Mouse (Mus musculus) stomach, embryonic 16.5 days (tissue): ENCODE measurements around the gene Cd72. TPM values are rescaled to one million over a fixed set of nuclear protein-coding genes. Genes with fewer than 3 reads are reported as not detected.
A peak's percentile ranks its signal among the peaks of the same experiment; 100 is the strongest.

ENCODE experiments used
- ATAC-seq: fragments of 200-750 bp; cut with Nextera tagmentation; 2 replicates; pipeline ENCODE4 v1.8.0; 2017; ENCODE audit warnings: moderate number of reproducible peaks, moderate TSS enrichment; ENCODE audit not compliant: insufficient read depth, low FRiP score
- H3K27ac ChIP-seq: fragments of 300-500 bp; sonication (generic); 2 replicates; pipeline ENCODE4 v1.5.1; 2014; ENCODE audit warnings: low read length
- H3K27me3 ChIP-seq: fragments of 300-500 bp; sonication (generic); 2 replicates; pipeline ENCODE4 v1.6.1; 2014; ENCODE audit warnings: low read length, control low read depth, mixed read lengths; ENCODE audit not compliant: control insufficient read depth, insufficient read depth
- H3K36me3 ChIP-seq: fragments of 300-500 bp; sonication (generic); 2 replicates; pipeline ENCODE4 v1.6.1; 2014; ENCODE audit warnings: low read length; ENCODE audit not compliant: control insufficient read depth, insufficient read depth
- H3K4me1 ChIP-seq: fragments of 300-500 bp; sonication (generic); 2 replicates; pipeline ENCODE4 v1.6.1; 2014; ENCODE audit warnings: low read length, control low read depth, mixed read lengths; ENCODE audit not compliant: control insufficient read depth, insufficient read depth
- H3K4me2 ChIP-seq: fragments of 300-500 bp; sonication (generic); 2 replicates; pipeline ENCODE4 v1.6.1; 2014; ENCODE audit warnings: low read depth, low read length, mixed read lengths
- H3K4me3 ChIP-seq: fragments of 300-500 bp; sonication (generic); replicated peaks from 2 replicates; pipeline ENCODE4 v1.5.1; 2014; ENCODE audit warnings: mild to moderate bottlenecking, low read length
- H3K9ac ChIP-seq: fragments of 300-500 bp; sonication (generic); 2 replicates; pipeline ENCODE4 v1.6.1; 2014; ENCODE audit warnings: low read length
- H3K9me3 ChIP-seq: fragments of 300-500 bp; sonication (generic); replicated peaks from 2 replicates; pipeline ENCODE4 v1.6.1; 2016; ENCODE audit warnings: low read length, control low read depth; ENCODE audit not compliant: control insufficient read depth
- WGBS: fragments of 180-500 bp; shearing (Covaris S2); extraction: QIAGEN DNeasy Blood & Tissue Kit; methylation state at CpG from one replicate; pipeline ENCODE4 v1.1.7; 2014; 5-methylcytosine and 5-hydroxymethylcytosine counted together
- polyA plus RNA-seq: library from polyadenylated mRNA; unstranded; fragments of >200 nt; fragmentation: Nextera tagmentation; extraction: Ambion mirVana; gene quantifications from 2 replicates; pipeline ENCODE4 v1.2.1, GENCODE M21; 2015

The Cd72 gene
- polyA plus RNA-seq, result 2.6 and 3.5 TPM in 2 replicates

GRCm38 (mm10) chr4:43454041-43454836, at the start of gene Cd72:
Cd72 (minus strand) TSS chr4:43454628.
- 31% methylated on average over 20 of the region's 20 CpGs for WGBS
- peaks cover 15% of the 10 kb centered on the region for H3K4me1 ChIP-seq
- peaks cover 13% of the 10 kb centered on the region for H3K27me3 ChIP-seq
- peak within 1 kb of the TSS; percentile 22 for H3K4me3 ChIP-seq
- no peaks in the 10 kb centered on the region for H3K36me3 ChIP-seq
- peak; percentile 37; the same call in 1 of the 2 replicates for ATAC-seq
- H3K9me3 ChIP-seq, result no peaks in the 10 kb centered on the region
- H3K27ac ChIP-seq, result no peak within 1 kb of the TSS
- peak within 1 kb of the TSS; percentile 40 for H3K4me2 ChIP-seq
- H3K9ac ChIP-seq, result peak within 1 kb of the TSS; percentile 60

- Histone ChIP-seq H3K4me2 (no peak overlapping the region), H3K9me3 (no peaks in the 10 kb centered on the region), H3K4me1 (peaks cover 13% of the 10 kb centered on the region), H3K27me3 (no peaks in the 10 kb centered on the region), H3K36me3 (no peaks in the 10 kb centered on the region), H3K4me3 (no peak overlapping the region), H3K27ac (no peak overlapping the region), H3K9ac (no peak overlapping the region)
- WGBS, result 79% methylated on average over 6 of the region's 6 CpGs
- ATAC-seq, result no peak
Measured at GRCm38 (mm10) chr4:43503506-43503905, 49.1 kb upstream of the Cd72 start.

DNA sequence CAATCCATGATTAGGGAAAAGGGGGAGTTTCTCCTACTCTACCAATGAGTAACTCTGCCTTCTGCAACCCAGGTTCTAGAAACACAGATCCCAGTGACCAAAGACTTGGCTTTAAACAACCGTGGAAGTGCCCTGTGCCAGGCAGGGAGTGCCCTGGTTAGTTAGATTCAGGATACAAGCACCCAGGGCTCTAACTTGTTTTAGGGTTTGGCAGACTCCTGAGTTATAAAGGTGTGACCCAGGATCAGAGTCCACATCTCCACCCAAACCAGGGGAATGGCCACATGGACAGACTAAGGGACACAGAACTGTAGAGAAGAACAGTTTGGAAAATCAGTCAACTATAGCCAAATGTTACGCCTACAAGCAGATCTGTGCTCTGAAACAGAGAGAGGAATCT, 48.6 kb upstream of the Cd72 start:
- H3K4me2 ChIP-seq, result no peak overlapping the region
- H3K27me3 ChIP-seq, result no peaks in the 10 kb centered on the region
- H3K4me1 ChIP-seq, result peaks cover 13% of the 10 kb centered on the region; the same call in 1 of the 2 replicates
- no peaks in the 10 kb centered on the region for H3K36me3 ChIP-seq
- WGBS, result 64% methylated on average over 2 of the region's 2 CpGs
- no peak for ATAC-seq
- no peak overlapping the region for H3K27ac ChIP-seq
- no peak overlapping the region for H3K9ac ChIP-seq
- H3K9me3 ChIP-seq, result no peaks in the 10 kb centered on the region
- no peak overlapping the region for H3K4me3 ChIP-seq

DNA sequence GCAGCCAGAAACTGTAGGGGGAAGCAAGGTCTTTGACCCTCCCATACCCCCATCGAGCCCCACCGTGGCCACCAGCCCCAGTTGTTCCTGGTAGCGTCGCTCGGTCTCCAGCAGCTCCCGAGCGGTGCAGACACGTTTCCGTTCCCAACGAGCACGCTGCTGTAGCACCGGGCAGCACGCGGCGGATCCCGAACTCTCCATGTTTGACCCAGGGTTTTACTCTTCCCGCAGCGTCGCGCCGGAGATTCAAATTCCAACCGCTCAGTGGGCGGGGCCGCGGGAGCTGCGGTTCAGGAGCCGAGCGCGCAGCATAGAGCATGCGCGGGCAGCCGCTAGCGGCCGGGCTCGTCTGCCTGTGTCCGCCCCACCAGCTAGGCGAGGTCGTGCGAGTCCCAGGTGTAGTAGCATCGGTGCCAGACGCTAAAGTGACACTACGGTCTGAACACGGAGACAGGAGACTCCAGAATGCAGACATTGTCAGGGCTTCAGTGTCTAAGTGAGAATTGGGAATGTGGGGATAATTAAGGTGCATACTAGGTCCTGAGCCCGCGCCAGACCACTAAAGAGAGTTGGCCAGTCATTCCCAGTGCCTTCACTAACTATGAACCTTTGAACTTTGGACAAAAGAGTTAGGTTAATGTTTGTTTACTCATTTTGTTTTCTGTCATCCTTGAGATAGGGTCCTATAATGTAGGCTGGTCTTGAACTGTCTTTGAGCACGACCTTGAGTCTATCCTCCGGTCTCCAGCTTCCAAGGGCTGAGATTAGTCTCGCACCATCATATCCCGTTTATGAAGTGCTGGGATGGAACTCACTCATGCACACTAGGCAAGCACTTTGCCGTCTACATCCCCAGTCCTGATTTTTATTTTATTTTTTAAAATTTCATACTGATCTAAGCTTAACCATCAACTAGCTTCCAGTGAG, 45.2 kb upstream of the Cd72 start, which contains the start of gene Arhgef39:
Gene Arhgef39 (minus strand): TSS at position 289 of the 927 bp plus-strand sequence.
- peaks cover 19% of the 10 kb centered on the region; the same call in 1 of the 2 replicates for H3K4me1 ChIP-seq
- peak within 1 kb of the TSS; percentile 88 for H3K4me2 ChIP-seq
- H3K4me3 ChIP-seq, result peak within 1 kb of the TSS; percentile 69
- ATAC-seq, result peak; percentile 86
- H3K36me3 ChIP-seq, result 0 out of 2 replicates have a peak, but pooled peaks cover 4% of the 10 kb centered on the region
- no peaks in the 10 kb centered on the region for H3K9me3 ChIP-seq
- WGBS, result 7% methylated on average over 50 of the region's 50 CpGs
- H3K27ac ChIP-seq, result peak within 1 kb of the TSS; percentile 68
- no peaks in the 10 kb centered on the region for H3K27me3 ChIP-seq
- H3K9ac ChIP-seq, result peak within 1 kb of the TSS; percentile 78

GRCm38 (mm10) chr4:43498983-43499382, 44.6 kb upstream of the Cd72 start:
- Histone ChIP-seq H3K27ac (peak overlapping the region; percentile 68), H3K27me3 (no peaks in the 10 kb centered on the region)
- 14% methylated on average over 8 of the region's 8 CpGs for WGBS

GRCm38 (mm10) chr4:43497946-43498345, 43.5 kb upstream of the Cd72 start:
- H3K4me2 ChIP-seq, result peak overlapping the region; percentile 88
- ATAC-seq, result no peak
- no peaks in the 10 kb centered on the region for H3K27me3 ChIP-seq
- H3K4me3 ChIP-seq, result peak overlapping the region; percentile 69
- H3K36me3 ChIP-seq, result 0 out of 2 replicates have a peak, but pooled peaks cover 4% of the 10 kb centered on the region
- H3K9ac ChIP-seq, result peak overlapping the region; percentile 78
- WGBS, result 63% methylated on average over 4 of the region's 4 CpGs
- H3K27ac ChIP-seq, result no peak overlapping the region
- H3K9me3 ChIP-seq, result no peaks in the 10 kb centered on the region
- H3K4me1 ChIP-seq, result peaks cover 20% of the 10 kb centered on the region

More at GRCm38 (mm10) chr4:43498983-43499382, 44.6 kb upstream of the Cd72 start:
- peak overlapping the region; percentile 88 for H3K4me2 ChIP-seq
- no peaks in the 10 kb centered on the region for H3K9me3 ChIP-seq
- 0 out of 2 replicates have a peak, but pooled peaks cover 4% of the 10 kb centered on the region for H3K36me3 ChIP-seq
- H3K9ac ChIP-seq, result peak overlapping the region; percentile 78
- ATAC-seq, result peak; percentile 10; the same call in 1 of the 2 replicates
- H3K4me3 ChIP-seq, result peak overlapping the region; percentile 69
- peaks cover 20% of the 10 kb centered on the region for H3K4me1 ChIP-seq

GRCm38 (mm10) chr4:43497405-43497804, 43.0 kb upstream of the Cd72 start:
- H3K4me2 ChIP-seq, result peak overlapping the region; percentile 88
- no peak overlapping the region for H3K9ac ChIP-seq
- peaks cover 20% of the 10 kb centered on the region for H3K4me1 ChIP-seq
- no peak for ATAC-seq
- H3K27ac ChIP-seq, result no peak overlapping the region
- 0 out of 2 replicates have a peak, but pooled peaks cover 4% of the 10 kb centered on the region for H3K36me3 ChIP-seq
- no peaks in the 10 kb centered on the region for H3K9me3 ChIP-seq
- H3K27me3 ChIP-seq, result no peaks in the 10 kb centered on the region
- 92% methylated on average over 8 of the region's 8 CpGs for WGBS
- H3K4me3 ChIP-seq, result no peak overlapping the region

GRCm38 (mm10) chr4:43496587-43496986, 42.2 kb upstream of the Cd72 start:
- H3K27ac ChIP-seq, result peak overlapping the region; percentile 64; the same call in 1 of the 2 replicates
- no peak overlapping the region for H3K9ac ChIP-seq
- 68% methylated on average over 6 of the region's 6 CpGs for WGBS
- H3K4me1 ChIP-seq, result peaks cover 20% of the 10 kb centered on the region
- H3K36me3 ChIP-seq, result 0 out of 2 replicates have a peak, but pooled peaks cover 4% of the 10 kb centered on the region
- H3K4me3 ChIP-seq, result no peak overlapping the region
- no peak overlapping the region for H3K4me2 ChIP-seq
- ATAC-seq, result no peak
- no peaks in the 10 kb centered on the region for H3K27me3 ChIP-seq
- no peaks in the 10 kb centered on the region for H3K9me3 ChIP-seq
